Mouse (Mus musculus) midbrain, embryonic 14.5 days (tissue): ENCODE results near the gene Spdye4b. TPM values are rescaled to one million over a fixed set of nuclear protein-coding genes. Genes with fewer than 3 reads are reported as not detected.
"Not testable (repeated sequence)": the region's sequence is repeated elsewhere in the genome, so short reads cannot be mapped to it uniquely, and the experiment has no call there.

Source experiments
- ATAC-seq: fragments of 200-750 bp; cut with Nextera tagmentation; 2 replicates; pipeline ENCODE4 v1.8.0; 2017; ENCODE audit warnings: moderate number of reproducible peaks, moderate library complexity; ENCODE audit not compliant: low FRiP score, low TSS enrichment
- DNase-seq: peaks from one replicate; pipeline ENCODE4 v3.0.0-alpha.2; 2015
- H3K27ac ChIP-seq: fragments of 300-500 bp; sonication (generic); replicated peaks from 2 replicates; pipeline ENCODE4 v1.5.1; 2014; ENCODE audit warnings: mild to moderate bottlenecking, low read depth, low read length, moderate library complexity
- H3K27me3 ChIP-seq: fragments of 300-500 bp; sonication (generic); 2 replicates; pipeline ENCODE4 v1.6.1; 2014; ENCODE audit warnings: low read length, control low read depth, mixed read lengths; ENCODE audit not compliant: control insufficient read depth, insufficient read depth
- H3K36me3 ChIP-seq: fragments of 300-500 bp; sonication (generic); 2 replicates; pipeline ENCODE4 v1.6.1; 2014; ENCODE audit warnings: low read length, control low read depth; ENCODE audit not compliant: control insufficient read depth, insufficient read depth
- H3K4me1 ChIP-seq: fragments of 300-500 bp; sonication (generic); 2 replicates; pipeline ENCODE4 v1.6.1; 2014; ENCODE audit warnings: mild to moderate bottlenecking, antibody characterized with exemption, low read length, control low read depth; ENCODE audit not compliant: control insufficient read depth, insufficient read depth
- H3K4me2 ChIP-seq: fragments of 300-500 bp; sonication (generic); 2 replicates; pipeline ENCODE4 v1.6.1; 2014; ENCODE audit warnings: mild to moderate bottlenecking, low read length, moderate library complexity
- H3K4me3 ChIP-seq: fragments of 300-500 bp; sonication (generic); replicated peaks from 2 replicates; pipeline ENCODE4 v1.5.1; 2014; ENCODE audit warnings: low read depth, low read length
- H3K9ac ChIP-seq: fragments of 300-500 bp; sonication (generic); replicated peaks from 2 replicates; pipeline ENCODE4 v1.6.1; 2014; ENCODE audit warnings: mild to moderate bottlenecking, low read length, moderate library complexity
- H3K9me3 ChIP-seq: fragments of 300-500 bp; sonication (generic); 2 replicates; pipeline ENCODE4 v1.6.1; 2016; ENCODE audit warnings: low read length, control low read depth, mixed read lengths; ENCODE audit not compliant: control insufficient read depth
- WGBS: fragments of 180-500 bp; shearing (Covaris S2); extraction: QIAGEN DNeasy Blood & Tissue Kit; methylation state at CpG from one replicate; pipeline ENCODE4 v1.1.7; 2014; 5-methylcytosine and 5-hydroxymethylcytosine counted together
- polyA plus RNA-seq: library from polyadenylated mRNA; unstranded; fragments of >200 nt; fragmentation: Nextera tagmentation; extraction: Ambion mirVana; gene quantifications from 2 replicates; pipeline ENCODE4 v1.2.1, GENCODE M21; 2014

Gene Spdye4b
- polyA plus RNA-seq, 1 experiment from 2014 or later, result not detected

DNA sequence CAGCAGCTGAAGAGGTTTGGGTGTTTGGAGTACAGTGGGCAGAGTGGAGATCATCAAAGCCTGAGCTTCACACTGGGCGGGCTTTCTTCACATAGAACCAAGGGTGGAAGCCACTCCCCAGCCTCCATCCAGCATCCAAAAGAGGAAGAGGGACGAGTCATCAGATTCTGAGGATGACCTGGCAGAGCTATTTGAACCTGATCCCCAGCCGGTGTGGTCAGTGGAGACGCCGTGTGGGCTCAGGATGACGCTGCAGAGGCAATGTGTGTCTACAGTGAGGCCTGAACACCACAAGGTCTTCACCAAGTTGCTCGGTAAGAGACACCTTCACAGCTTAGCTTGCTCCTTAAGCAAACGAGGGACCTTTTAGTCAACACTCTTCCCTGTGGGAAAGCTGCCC lies 13.9 kb downstream of the Spdye4b start:
- not testable (repeated sequence) for H3K4me3 ChIP-seq, H3K36me3 ChIP-seq, H3K9me3 ChIP-seq, DNase-seq, H3K9ac ChIP-seq, H3K27ac ChIP-seq, H3K4me2 ChIP-seq, H3K27me3 ChIP-seq, H3K4me1 ChIP-seq, ATAC-seq
- 72% methylated on average over 8 of the region's 8 CpGs for WGBS

DNA sequence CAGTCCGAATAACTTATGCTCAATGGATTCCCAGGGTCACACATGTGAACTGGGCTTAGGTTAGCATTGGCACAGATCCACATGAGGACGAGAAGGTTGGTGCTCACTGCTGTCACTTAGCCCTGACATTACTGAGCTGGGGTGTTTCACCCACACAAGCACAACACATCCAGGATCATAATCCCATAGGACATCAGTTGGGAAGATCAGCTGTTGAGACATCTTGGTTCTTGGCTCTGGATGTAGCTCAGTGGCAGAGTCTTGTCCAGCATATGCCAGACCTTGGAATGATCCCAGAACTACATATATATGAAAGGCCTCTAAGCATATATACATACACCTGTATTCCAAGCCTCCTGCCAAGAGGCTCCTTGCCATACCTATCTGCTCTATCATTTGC lies 14.3 kb downstream of the Spdye4b start:
- Histone ChIP-seq H3K27me3 (no peaks in the 10 kb centered on the region), H3K9ac (no peak overlapping the region), H3K36me3 (no peaks in the 10 kb centered on the region), H3K27ac (no peak overlapping the region), H3K4me1 (no peaks in the 10 kb centered on the region), H3K9me3 (no peaks in the 10 kb centered on the region), H3K4me3 (no peak overlapping the region), H3K4me2 (no peak overlapping the region)
- WGBS, result 84% methylated on average over 2 of the region's 2 CpGs
- DNase-seq (no peak), ATAC-seq (no peak)

- 93% methylated on average over 4 of the region's 4 CpGs for WGBS
Measured at GRCm38 (mm10) chr5:143196506-143196905, 15.7 kb downstream of the Spdye4b start.

DNA sequence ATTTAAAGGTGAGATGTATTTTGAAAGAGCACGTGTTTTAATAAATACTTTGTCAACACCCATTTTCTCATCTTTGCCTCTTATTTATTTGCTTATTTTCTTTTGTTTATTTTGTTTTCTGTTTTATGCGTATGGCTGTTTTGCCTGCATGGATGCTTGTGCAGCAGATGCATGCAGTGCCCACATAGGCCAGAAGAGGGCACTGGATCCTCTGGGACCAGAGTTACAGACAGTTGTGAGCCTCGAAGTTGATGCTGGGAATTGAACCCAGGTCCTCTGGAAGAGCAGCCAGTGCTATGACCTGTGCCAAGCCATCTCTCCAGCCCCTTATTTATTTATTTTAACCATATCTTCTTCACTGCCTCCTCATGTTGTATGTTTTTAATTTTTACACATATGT lies 24.2 kb downstream of the Spdye4b start:
- Histone ChIP-seq H3K4me3 (no peak overlapping the region), H3K36me3 (no peaks in the 10 kb centered on the region), H3K9ac (no peak overlapping the region), H3K4me1 (no peaks in the 10 kb centered on the region), H3K4me2 (no peak overlapping the region), H3K27me3 (no peaks in the 10 kb centered on the region), H3K9me3 (0 out of 2 replicates have a peak, but pooled peaks cover 3% of the 10 kb centered on the region), H3K27ac (no peak overlapping the region)
- WGBS, result 71% methylated on average over 3 of the region's 3 CpGs
- ATAC-seq (no peak), DNase-seq (no peak)

More at GRCm38 (mm10) chr5:143196506-143196905, 15.7 kb downstream of the Spdye4b start:
- Histone ChIP-seq H3K9me3 (no peaks in the 10 kb centered on the region), H3K27me3 (no peaks in the 10 kb centered on the region), H3K36me3 (no peaks in the 10 kb centered on the region), H3K9ac (no peak overlapping the region), H3K4me2 (no peak overlapping the region), H3K4me3 (no peak overlapping the region), H3K4me1 (no peaks in the 10 kb centered on the region), H3K27ac (no peak overlapping the region)
- DNase-seq, result no peak
- no peak for ATAC-seq

GRCm38 (mm10) chr5:143213832-143214231 lies 33.0 kb downstream of the Spdye4b start:
- Histone ChIP-seq H3K9me3 (0 out of 2 replicates have a peak, but pooled peaks cover under 1% of the 10 kb centered on the region), H3K4me3 (no peak overlapping the region), H3K4me2 (no peak overlapping the region), H3K27ac (no peak overlapping the region), H3K36me3 (no peaks in the 10 kb centered on the region), H3K27me3 (no peaks in the 10 kb centered on the region), H3K9ac (no peak overlapping the region), H3K4me1 (no peaks in the 10 kb centered on the region)
- DNase-seq, result no peak
- ATAC-seq, result no peak
- 84% methylated on average over 2 of the region's 2 CpGs for WGBS

GRCm38 (mm10) chr5:143220996-143221395 lies 40.2 kb downstream of the Spdye4b start:
- no peaks in the 10 kb centered on the region for H3K36me3 ChIP-seq
- no peaks in the 10 kb centered on the region for H3K9me3 ChIP-seq
- no peak overlapping the region for H3K4me3 ChIP-seq
- WGBS, result 82% methylated on average over 5 of the region's 5 CpGs
- no peak overlapping the region for H3K27ac ChIP-seq
- no peaks in the 10 kb centered on the region for H3K4me1 ChIP-seq
- DNase-seq, result no peak
- no peak overlapping the region for H3K4me2 ChIP-seq
- no peak overlapping the region for H3K9ac ChIP-seq
- ATAC-seq, result no peak
- H3K27me3 ChIP-seq, result no peaks in the 10 kb centered on the region

- no peak for ATAC-seq
- Histone ChIP-seq H3K4me1 (no peaks in the 10 kb centered on the region), H3K27me3 (no peaks in the 10 kb centered on the region), H3K27ac (no peak overlapping the region), H3K4me2 (no peak overlapping the region), H3K4me3 (no peak overlapping the region), H3K36me3 (no peaks in the 10 kb centered on the region), H3K9ac (no peak overlapping the region), H3K9me3 (no peaks in the 10 kb centered on the region)
- WGBS, result 93% methylated on average over 1 of the region's 1 CpGs
- DNase-seq, result no peak
Measured at GRCm38 (mm10) chr5:143222287-143222686, 41.5 kb downstream of the Spdye4b start.

GRCm38 (mm10) chr5:143226790-143227189 lies 46.0 kb downstream of the Spdye4b start, which contains the start of gene Spdye4a:
Gene Spdye4a, minus strand, starts transcription at chr5:143226890.
- DNase-seq (no peak), ATAC-seq (no peak)
- Histone ChIP-seq H3K4me3 (no peak within 1 kb of the TSS), H3K27me3 (no peaks in the 10 kb centered on the region), H3K9me3 (no peaks in the 10 kb centered on the region), H3K36me3 (no peaks in the 10 kb centered on the region), H3K4me2 (no peak within 1 kb of the TSS), H3K9ac (no peak within 1 kb of the TSS), H3K27ac (no peak within 1 kb of the TSS), H3K4me1 (no peaks in the 10 kb centered on the region)
- 86% methylated on average over 3 of the region's 3 CpGs for WGBS

GRCm38 (mm10) chr5:143235028-143235693 lies 54.3 kb downstream of the Spdye4b start, which contains the start of gene Zfp12:
Gene Zfp12, plus strand, starts transcription at chr5:143235163.
- ATAC-seq, result peak; percentile 95
- under 1% methylated on average over 58 of the region's 58 CpGs for WGBS

More at GRCm38 (mm10) chr5:143235028-143235693, 54.3 kb downstream of the Spdye4b start, which contains the start of gene Zfp12:
- peak; percentile 99 for DNase-seq
- H3K4me2 ChIP-seq, result peak within 1 kb of the TSS; percentile 63
- peak within 1 kb of the TSS; percentile 86 for H3K4me3 ChIP-seq
- H3K36me3 ChIP-seq, result peaks cover 26% of the 10 kb centered on the region
- H3K9me3 ChIP-seq, result no peaks in the 10 kb centered on the region
- no peaks in the 10 kb centered on the region for H3K27me3 ChIP-seq
- peaks cover 9% of the 10 kb centered on the region for H3K4me1 ChIP-seq
- H3K27ac ChIP-seq, result peak within 1 kb of the TSS; percentile 97
- peak within 1 kb of the TSS; percentile 94 for H3K9ac ChIP-seq
